Mouse (Mus musculus) thymus, adult 2 months (tissue): ENCODE measurements around the gene Trim63. TPM values are rescaled to one million over a fixed set of nuclear protein-coding genes. Genes with fewer than 3 reads are reported as not detected.
"Not testable (repeated sequence)": the region's sequence is repeated elsewhere in the genome, so short reads cannot be mapped to it uniquely, and the experiment has no call there.

Experiments
- DNase-seq: peaks from one replicate; pipeline ENCODE4 v3.0.0; 2021
- H3K27ac ChIP-seq: fragments of 200-500 bp; 2 replicates; pipeline ENCODE4 v1.5.1; 2012; ENCODE audit warnings: low read length, control low read depth; ENCODE audit not compliant: control insufficient read depth, insufficient read depth
- H3K27me3 ChIP-seq: fragments of 200-500 bp; 2 replicates; pipeline ENCODE4 v1.6.1; 2012; ENCODE audit warnings: mild to moderate bottlenecking, low read length, moderate library complexity, mixed read lengths; ENCODE audit not compliant: control insufficient read depth, insufficient read depth
- H3K36me3 ChIP-seq: fragments of 200-500 bp; 2 replicates; pipeline ENCODE4 v1.6.1; 2012; ENCODE audit warnings: mild to moderate bottlenecking, low read length, moderate library complexity; ENCODE audit not compliant: control insufficient read depth, insufficient read depth
- H3K4me1 ChIP-seq: fragments of 200-500 bp; replicated peaks from 2 replicates; pipeline ENCODE4 v1.6.1; 2012; ENCODE audit warnings: low read length; ENCODE audit not compliant: control insufficient read depth, insufficient read depth
- H3K4me3 ChIP-seq: fragments of 200-500 bp; 2 replicates; pipeline ENCODE4 v1.5.1; 2012; ENCODE audit warnings: mild to moderate bottlenecking, low read length, control low read depth, moderate library complexity; ENCODE audit not compliant: control insufficient read depth, insufficient read depth
- CTCF ChIP-seq: fragments of 200-500 bp; IDR thresholded peaks from 2 replicates; pipeline ENCODE4 v1.5.1; 2012; ENCODE audit warnings: mild to moderate bottlenecking, control low read depth, low read length, moderate library complexity, borderline replicate concordance; ENCODE audit not compliant: control insufficient read depth, poor library complexity, insufficient read depth; ENCODE audit errors: extremely low read depth
- POLR2A ChIP-seq: fragments of 200-500 bp; IDR thresholded peaks from 2 replicates; pipeline ENCODE4 v1.6.1; 2012; ENCODE audit warnings: mild to moderate bottlenecking, low read length, control low read depth, moderate library complexity; ENCODE audit not compliant: control insufficient read depth, poor library complexity, insufficient read depth; ENCODE audit errors: extremely low read depth
- WGBS: fragments of 180-500 bp; shearing (Covaris S2); methylation state at CpG from one replicate; pipeline ENCODE4 v1.1.7; 2018; 5-methylcytosine and 5-hydroxymethylcytosine counted together
- polyA plus RNA-seq: library from polyadenylated mRNA; depleted of rRNA; stranded (reverse); fragments of >200 nt; gene quantifications from 2 replicates; pipeline ENCODE4 v1.2.3, GENCODE M21; 2012

The Trim63 gene
- polyA plus RNA-seq, 1 experiment = 5.9 TPM

- DNase-seq = no peak
- Histone ChIP-seq H3K27ac (no peak overlapping the region), H3K4me3 (no peak overlapping the region), H3K27me3 (no peaks in the 10 kb centered on the region), H3K4me1 (peaks cover 7% of the 10 kb centered on the region), H3K36me3 (0 out of 2 replicates have a peak, but pooled peaks cover 3% of the 10 kb centered on the region)
- no peak for TF ChIP-seq POLR2A
- no peak for TF ChIP-seq CTCF
- WGBS = 58% methylated on average over 11 of the region's 11 CpGs
These were observed 26.3 kb upstream of the Trim63 start for GRCm38 (mm10) chr4:134288397-134289256.

GRCm38 (mm10) chr4:134292067-134292466 lies 22.9 kb upstream of the Trim63 start:
- Histone ChIP-seq H3K4me1 (peaks cover 2% of the 10 kb centered on the region; the same call in 1 of the 2 replicates), H3K27ac (no peak overlapping the region), H3K4me3 (no peak overlapping the region), H3K27me3 (no peaks in the 10 kb centered on the region), H3K36me3 (no peaks in the 10 kb centered on the region)
- WGBS = 20% methylated on average over 7 of the region's 7 CpGs
- TF ChIP-seq CTCF (peak; percentile 82), POLR2A (no peak)
- DNase-seq = peak; percentile 79

GRCm38 (mm10) chr4:134293061-134293691 lies 21.7 kb upstream of the Trim63 start:
- WGBS = 74% methylated on average over 18 of the region's 18 CpGs
- no peaks in the 10 kb centered on the region for H3K36me3 ChIP-seq
- H3K4me3 ChIP-seq = no peak overlapping the region
- no peak for TF ChIP-seq POLR2A
- no peak for TF ChIP-seq CTCF
- no peak for DNase-seq
- no peak overlapping the region for H3K27ac ChIP-seq
- H3K4me1 ChIP-seq = peaks cover 2% of the 10 kb centered on the region; the same call in 1 of the 2 replicates
- no peaks in the 10 kb centered on the region for H3K27me3 ChIP-seq

- 74% methylated on average over 9 of the region's 9 CpGs for WGBS
- H3K4me1 ChIP-seq = no peaks in the 10 kb centered on the region; the same call in 1 of the 2 replicates
- no peak overlapping the region for H3K27ac ChIP-seq
- no peaks in the 10 kb centered on the region for H3K36me3 ChIP-seq
- no peak for TF ChIP-seq POLR2A
- no peak for TF ChIP-seq CTCF
- H3K4me3 ChIP-seq = no peak overlapping the region
- no peaks in the 10 kb centered on the region for H3K27me3 ChIP-seq
- no peak for DNase-seq
These were observed 21.2 kb upstream of the Trim63 start for GRCm38 (mm10) chr4:134293692-134294163.

GRCm38 (mm10) chr4:134296096-134296495 lies 18.8 kb upstream of the Trim63 start:
- H3K36me3 ChIP-seq, H3K27me3 ChIP-seq, H3K27ac ChIP-seq, H3K4me3 ChIP-seq, DNase-seq, H3K4me1 ChIP-seq: not testable (repeated sequence)
- 90% methylated on average over 4 of the region's 4 CpGs for WGBS

- Histone ChIP-seq H3K4me3 (no peak overlapping the region), H3K4me1 (peaks cover 6% of the 10 kb centered on the region), H3K36me3 (no peaks in the 10 kb centered on the region), H3K27ac (no peak overlapping the region), H3K27me3 (no peaks in the 10 kb centered on the region)
- TF ChIP-seq POLR2A = no peak
- TF ChIP-seq CTCF = no peak
- no peak for DNase-seq
- 96% methylated on average over 4 of the region's 4 CpGs for WGBS
These were observed 18.4 kb upstream of the Trim63 start for GRCm38 (mm10) chr4:134296523-134296922.
